Mouse (Mus musculus): ENCODE measurements around the gene Abraxas1. TPM values are rescaled to one million over a fixed set of nuclear protein-coding genes. Genes with fewer than 3 reads are reported as not detected.

Gene Abraxas1
- polyA plus RNA-seq, 1 experiment from 2014 or later = 33.9 TPM

DNA sequence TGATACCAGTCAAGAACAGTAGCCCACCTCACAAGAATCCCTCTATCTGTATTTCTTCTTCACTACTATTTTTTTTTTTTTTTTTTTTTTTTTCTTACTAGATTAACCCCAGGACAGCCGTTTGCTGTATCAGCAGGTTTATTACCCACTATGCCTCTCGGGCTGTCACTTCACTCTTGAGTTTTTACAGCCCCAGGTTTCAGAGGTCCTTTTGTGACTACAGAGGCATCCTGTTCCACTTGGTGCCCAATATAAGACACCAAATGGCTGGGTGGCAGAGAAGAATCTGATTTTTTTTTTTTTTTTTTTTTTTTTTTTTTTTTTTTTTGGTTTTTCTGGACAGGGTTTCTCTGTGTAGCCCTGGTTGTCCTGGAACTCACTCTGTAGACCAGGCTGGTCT is 26.4 kb upstream of the Abraxas1 start:
- Histone ChIP-seq H3K4me2 (peak overlapping the region; percentile 83), H3K36me3 (0 out of 2 replicates have a peak, but pooled peaks cover 9% of the 10 kb centered on the region), H3K9me3 (replicated peaks) (peaks cover 4% of the 10 kb centered on the region; the same call in 1 of the 2 replicates), H3K27me3 (replicated peaks) (no peaks in the 10 kb centered on the region), H3K4me3 (peak overlapping the region; percentile 69), H3K27ac (ENCODE audit: poor library complexity, severe bottlenecking) (0 out of 2 replicates have a peak overlapping the region, but pooled peaks have one; percentile 94), H3K4me1 (replicated peaks) (peaks cover 21% of the 10 kb centered on the region; the same call in 1 of the 2 replicates), H3K9ac (peak overlapping the region; percentile 86)
- ATAC-seq (ENCODE audit: insufficient number of reproducible peaks, low FRiP score) = no peak
- WGBS = 4% methylated on average over 2 of the region's 2 CpGs

DNA sequence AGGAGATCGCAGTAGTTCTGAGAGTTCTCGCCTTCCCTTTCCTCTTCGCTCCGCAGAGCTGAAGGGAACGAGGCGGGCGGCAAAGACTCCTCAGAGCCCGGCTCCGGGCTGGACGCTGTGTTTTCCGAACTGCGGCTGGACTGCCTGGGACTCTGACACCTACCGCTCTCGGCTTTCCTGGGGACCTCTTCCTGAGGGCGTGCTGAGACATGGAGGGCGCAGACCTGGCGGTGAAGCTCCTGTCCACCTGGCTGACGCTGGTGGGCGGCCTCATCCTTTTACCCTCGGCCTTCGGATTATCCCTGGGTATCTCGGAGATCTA is 25.8 kb upstream of the Abraxas1 start:
- Histone ChIP-seq H3K27ac (ENCODE audit: poor library complexity, severe bottlenecking) (peak overlapping the region; percentile 94), H3K4me1 (replicated peaks) (peaks cover 19% of the 10 kb centered on the region; the same call in 1 of the 2 replicates), H3K9ac (peak overlapping the region; percentile 86), H3K4me2 (peak overlapping the region; percentile 83), H3K4me3 (peak overlapping the region; percentile 69), H3K27me3 (replicated peaks) (no peaks in the 10 kb centered on the region), H3K9me3 (replicated peaks) (peaks cover 10% of the 10 kb centered on the region), H3K36me3 (0 out of 2 replicates have a peak, but pooled peaks cover 9% of the 10 kb centered on the region)
- peak; percentile 37; the same call in 1 of the 2 replicates for ATAC-seq (ENCODE audit: insufficient number of reproducible peaks, low FRiP score)
- WGBS = under 1% methylated on average over 22 of the region's 22 CpGs

GRCm38 (mm10) chr5:100845848-100846598 is 25.3 kb upstream of the Abraxas1 start:
- Histone ChIP-seq H3K27me3 (replicated peaks) (no peaks in the 10 kb centered on the region), H3K27ac (ENCODE audit: poor library complexity, severe bottlenecking) (peak overlapping the region; percentile 94), H3K36me3 (0 out of 2 replicates have a peak, but pooled peaks cover 9% of the 10 kb centered on the region), H3K4me2 (peak overlapping the region; percentile 83), H3K4me3 (peak overlapping the region; percentile 69), H3K9me3 (replicated peaks) (peaks cover 11% of the 10 kb centered on the region), H3K9ac (peak overlapping the region; percentile 86), H3K4me1 (replicated peaks) (peaks cover 19% of the 10 kb centered on the region; the same call in 1 of the 2 replicates)
- peak; percentile 79 for ATAC-seq (ENCODE audit: insufficient number of reproducible peaks, low FRiP score)
- under 1% methylated on average over 51 of the region's 52 CpGs for WGBS

DNA sequence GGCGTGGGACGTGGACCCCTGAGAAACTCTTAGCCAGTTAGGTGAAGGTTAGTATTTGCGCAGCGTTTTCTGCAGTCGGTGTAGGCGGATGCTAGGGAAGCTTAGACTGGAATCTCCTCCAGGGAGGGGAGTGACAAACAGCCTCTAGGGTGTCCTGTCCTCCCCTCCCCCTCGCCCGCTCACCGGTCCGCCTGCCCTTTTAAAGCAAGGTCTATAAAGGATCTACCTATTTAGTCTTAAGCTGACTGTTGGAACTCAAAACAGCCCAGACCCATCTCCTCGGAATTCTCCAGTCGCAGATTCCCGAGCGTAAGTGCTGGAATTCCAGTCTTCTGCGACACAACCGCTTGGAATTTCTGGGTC is 24.7 kb upstream of the Abraxas1 start, which contains the start of gene Gpat3:
Gene Gpat3, plus strand, starts transcription at position 229 of the 363 bp plus-strand sequence.
- Histone ChIP-seq H3K27me3 (replicated peaks) (no peaks in the 10 kb centered on the region), H3K36me3 (0 out of 2 replicates have a peak, but pooled peaks cover 9% of the 10 kb centered on the region), H3K27ac (ENCODE audit: poor library complexity, severe bottlenecking) (peak within 1 kb of the TSS; percentile 94), H3K4me2 (peak within 1 kb of the TSS; percentile 83), H3K4me3 (peak within 1 kb of the TSS; percentile 69), H3K9me3 (replicated peaks) (peaks cover 11% of the 10 kb centered on the region), H3K4me1 (replicated peaks) (peaks cover 19% of the 10 kb centered on the region; the same call in 1 of the 2 replicates), H3K9ac (peak within 1 kb of the TSS; percentile 86)
- ATAC-seq (ENCODE audit: insufficient number of reproducible peaks, low FRiP score) = peak; percentile 52; the same call in 1 of the 2 replicates
- WGBS = under 1% methylated on average over 16 of the region's 16 CpGs

- Histone ChIP-seq H3K9me3 (replicated peaks) (peaks cover 11% of the 10 kb centered on the region), H3K27ac (ENCODE audit: poor library complexity, severe bottlenecking) (no peak overlapping the region), H3K4me1 (replicated peaks) (peaks cover 19% of the 10 kb centered on the region; the same call in 1 of the 2 replicates), H3K4me3 (peak overlapping the region; percentile 69), H3K9ac (peak overlapping the region; percentile 86), H3K27me3 (replicated peaks) (no peaks in the 10 kb centered on the region), H3K36me3 (0 out of 2 replicates have a peak, but pooled peaks cover 7% of the 10 kb centered on the region), H3K4me2 (peak overlapping the region; percentile 83)
- no peak for ATAC-seq (ENCODE audit: insufficient number of reproducible peaks, low FRiP score)
- WGBS = 56% methylated on average over 3 of the region's 3 CpGs
Observed at GRCm38 (mm10) chr5:100844485-100844884, 23.7 kb upstream of the Abraxas1 start.

DNA sequence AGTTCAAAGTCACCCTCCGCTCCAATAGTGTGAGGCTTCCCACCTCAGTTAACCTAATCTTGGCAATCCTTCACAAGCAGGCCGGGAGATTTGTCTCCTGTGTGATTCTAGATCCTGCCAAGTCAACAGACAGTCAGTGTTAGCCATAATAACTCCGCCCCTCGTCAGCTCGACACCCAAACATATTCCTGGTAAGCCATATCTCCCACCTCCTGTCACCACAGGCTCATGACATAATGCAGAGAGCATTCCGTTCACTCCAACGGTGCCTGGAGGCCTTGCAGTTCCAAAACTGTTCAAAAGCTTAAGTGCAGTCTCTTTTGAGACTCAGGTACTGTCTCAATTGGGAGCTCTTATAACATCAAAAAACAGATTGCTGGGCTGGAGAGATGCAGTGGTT is 17.1 kb upstream of the Abraxas1 start:
- Histone ChIP-seq H3K4me3 (no peak overlapping the region), H3K9ac (no peak overlapping the region), H3K4me1 (replicated peaks) (peaks cover 20% of the 10 kb centered on the region), H3K9me3 (replicated peaks) (peaks cover 11% of the 10 kb centered on the region), H3K27ac (ENCODE audit: poor library complexity, severe bottlenecking) (peak overlapping the region; percentile 78), H3K4me2 (no peak overlapping the region), H3K36me3 (0 out of 2 replicates have a peak, but pooled peaks cover 4% of the 10 kb centered on the region), H3K27me3 (replicated peaks) (no peaks in the 10 kb centered on the region)
- 13% methylated on average over 7 of the region's 7 CpGs for WGBS
- peak; percentile 86 for ATAC-seq (ENCODE audit: insufficient number of reproducible peaks, low FRiP score)

GRCm38 (mm10) chr5:100835862-100836538 is 15.2 kb upstream of the Abraxas1 start:
- no peaks in the 10 kb centered on the region for H3K36me3 ChIP-seq
- 37% methylated on average over 9 of the region's 9 CpGs for WGBS
- H3K27me3 ChIP-seq (replicated peaks) = no peaks in the 10 kb centered on the region
- no peak overlapping the region for H3K4me3 ChIP-seq
- no peak for ATAC-seq (ENCODE audit: insufficient number of reproducible peaks, low FRiP score)
- no peak overlapping the region for H3K9ac ChIP-seq
- peak overlapping the region; percentile 72 for H3K27ac ChIP-seq (ENCODE audit: poor library complexity, severe bottlenecking)
- H3K4me2 ChIP-seq = no peak overlapping the region
- peaks cover 20% of the 10 kb centered on the region for H3K4me1 ChIP-seq (replicated peaks)
- no peaks in the 10 kb centered on the region for H3K9me3 ChIP-seq (replicated peaks)

DNA sequence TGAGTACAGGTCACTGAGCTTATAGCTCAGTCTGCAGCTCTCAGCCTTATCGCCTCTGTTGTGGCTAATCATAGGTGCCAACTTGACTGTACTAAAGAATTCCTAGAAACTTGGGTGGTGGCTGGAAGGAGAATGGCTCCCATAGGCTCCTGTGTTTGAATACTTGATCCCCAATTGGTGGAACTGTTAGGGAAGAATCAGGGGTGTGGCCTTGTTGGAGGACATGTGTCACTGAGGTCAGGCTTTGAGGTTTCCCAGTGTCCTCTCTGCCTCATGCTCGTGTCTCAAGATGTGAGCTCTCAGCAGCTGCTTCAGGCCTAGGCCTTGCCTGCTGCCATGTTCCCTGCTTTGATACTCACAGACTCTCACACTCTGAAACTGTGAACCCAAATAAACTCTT is 13.1 kb upstream of the Abraxas1 start:
- no peak overlapping the region for H3K4me3 ChIP-seq
- H3K27ac ChIP-seq (ENCODE audit: poor library complexity, severe bottlenecking) = no peak overlapping the region
- no peak overlapping the region for H3K9ac ChIP-seq
- no peak for ATAC-seq (ENCODE audit: insufficient number of reproducible peaks, low FRiP score)
- no peaks in the 10 kb centered on the region for H3K9me3 ChIP-seq (replicated peaks)
- H3K4me2 ChIP-seq = no peak overlapping the region
- WGBS = 69% methylated on average over 2 of the region's 2 CpGs
- peaks cover 20% of the 10 kb centered on the region for H3K4me1 ChIP-seq (replicated peaks)
- no peaks in the 10 kb centered on the region for H3K27me3 ChIP-seq (replicated peaks)
- no peaks in the 10 kb centered on the region for H3K36me3 ChIP-seq

DNA sequence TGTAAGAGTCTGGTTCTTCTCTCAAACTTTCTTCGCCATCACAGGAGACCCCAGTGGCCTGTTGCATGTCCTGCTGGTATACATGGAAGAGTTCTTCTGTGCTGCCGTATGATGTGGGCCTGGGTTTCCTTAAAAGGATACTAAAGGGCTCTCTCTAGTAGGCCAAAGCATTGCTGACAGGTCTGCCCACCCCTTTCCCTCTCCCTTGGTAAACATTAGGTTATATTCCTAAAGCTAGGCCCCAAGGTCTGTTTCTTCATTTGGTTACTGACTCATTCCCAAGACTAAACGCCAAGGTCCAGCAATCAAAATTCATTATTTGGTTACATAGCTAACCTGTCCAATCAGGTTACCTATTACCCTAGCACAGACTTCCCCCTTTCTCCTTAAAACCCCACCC is 11.9 kb upstream of the Abraxas1 start:
- no peak overlapping the region for H3K9ac ChIP-seq
- no peak for ATAC-seq (ENCODE audit: insufficient number of reproducible peaks, low FRiP score)
- 79% methylated on average over 3 of the region's 3 CpGs for WGBS

GRCm38 (mm10) chr5:100828701-100829100 is 7.9 kb upstream of the Abraxas1 start:
- H3K36me3 ChIP-seq = no peaks in the 10 kb centered on the region
- H3K27ac ChIP-seq (ENCODE audit: poor library complexity, severe bottlenecking) = no peak overlapping the region
- no peaks in the 10 kb centered on the region for H3K9me3 ChIP-seq (replicated peaks)
- 86% methylated on average over 3 of the region's 3 CpGs for WGBS
- H3K27me3 ChIP-seq (replicated peaks) = no peaks in the 10 kb centered on the region
- no peak overlapping the region for H3K4me2 ChIP-seq
- ATAC-seq (ENCODE audit: insufficient number of reproducible peaks, low FRiP score) = no peak
- no peak overlapping the region for H3K9ac ChIP-seq
- H3K4me1 ChIP-seq (replicated peaks) = no peaks in the 10 kb centered on the region
- no peak overlapping the region for H3K4me3 ChIP-seq

More for the DNA sequence above, 11.9 kb upstream of the Abraxas1 start:
- H3K4me2 ChIP-seq = no peak overlapping the region
- no peaks in the 10 kb centered on the region for H3K27me3 ChIP-seq (replicated peaks)
- H3K9me3 ChIP-seq (replicated peaks) = no peaks in the 10 kb centered on the region
- H3K4me1 ChIP-seq (replicated peaks) = peaks cover 13% of the 10 kb centered on the region
- H3K27ac ChIP-seq (ENCODE audit: poor library complexity, severe bottlenecking) = no peak overlapping the region
- no peaks in the 10 kb centered on the region for H3K36me3 ChIP-seq
- no peak overlapping the region for H3K4me3 ChIP-seq

- H3K27ac ChIP-seq (ENCODE audit: poor library complexity, severe bottlenecking) = no peak overlapping the region
- WGBS = 66% methylated on average over 7 of the region's 7 CpGs
- H3K27me3 ChIP-seq (replicated peaks) = no peaks in the 10 kb centered on the region
- H3K4me3 ChIP-seq = no peak overlapping the region
- H3K9me3 ChIP-seq (replicated peaks) = no peaks in the 10 kb centered on the region
- ATAC-seq (ENCODE audit: insufficient number of reproducible peaks, low FRiP score) = no peak
- H3K4me1 ChIP-seq (replicated peaks) = no peaks in the 10 kb centered on the region
- no peak overlapping the region for H3K4me2 ChIP-seq
- H3K36me3 ChIP-seq = no peaks in the 10 kb centered on the region
- no peak overlapping the region for H3K9ac ChIP-seq
Observed at GRCm38 (mm10) chr5:100826531-100826930, 5.8 kb upstream of the Abraxas1 start.
